Mouse (Mus musculus) MEL (cell line): ENCODE measurements around the gene Trmt61a. TPM values are rescaled to one million over a fixed set of nuclear protein-coding genes. Genes with fewer than 3 reads are reported as not detected.

Experiments
- DNase-seq: peaks from one replicate; pipeline ENCODE4 v3.0.0; 2011; ENCODE audit warnings: low read depth, low spot score
- H3K27ac ChIP-seq: 2 replicates; pipeline ENCODE4 v1.5.1; 2012; ENCODE audit warnings: low read depth, mild to moderate bottlenecking, control low read depth, low read length, moderate library complexity; ENCODE audit not compliant: control insufficient read depth
- H3K27me3 ChIP-seq, 2 experiments: fragments of 150-350 bp in 1 of 2; sonication (generic) in 1 of 2; 2 replicates each; pipeline ENCODE4 v1.6.1; 2012; ENCODE audit warnings: low read length in 2 of 2, mild to moderate bottlenecking in 2 of 2, improper control_type of control experiment in 1 of 2, moderate library complexity in 1 of 2; ENCODE audit not compliant: insufficient read depth in 2 of 2, control insufficient read depth in 1 of 2
- H3K36me3 ChIP-seq, 2 experiments: 2 replicates each; pipeline ENCODE4 v1.6.1; 2012 to 2014; ENCODE audit warnings: low read length in 2 of 2, improper control_type of control experiment in 1 of 2, inconsistent platforms in 1 of 2, mild to moderate bottlenecking in 1 of 2; ENCODE audit not compliant: insufficient read depth in 2 of 2, control insufficient read depth in 1 of 2
- H3K4me1 ChIP-seq, 2 experiments: fragments of 150-350 bp in 1 of 2; sonication (generic) in 1 of 2; 2 replicates each; pipeline ENCODE4 v1.6.1; 2012; ENCODE audit warnings: low read length in 2 of 2, improper control_type of control experiment in 1 of 2, mild to moderate bottlenecking in 1 of 2; ENCODE audit not compliant: insufficient read depth in 2 of 2, control insufficient read depth in 1 of 2
- H3K4me3 ChIP-seq, 2 experiments: fragments of 150-350 bp in 1 of 2; sonication (generic) in 1 of 2; 2 replicates each; pipeline ENCODE4 v1.5.1; 2012; ENCODE audit warnings: low read depth in 2 of 2, low read length in 2 of 2, mild to moderate bottlenecking in 2 of 2, moderate library complexity in 2 of 2, control low read depth in 1 of 2, improper control_type of control experiment in 1 of 2; ENCODE audit not compliant: control insufficient read depth in 1 of 2, insufficient read depth in 1 of 2
- H3K79me2 ChIP-seq: 2 replicates; pipeline ENCODE4 v1.6.1; 2012; ENCODE audit warnings: mild to moderate bottlenecking, low read length, moderate library complexity; ENCODE audit not compliant: control insufficient read depth, poor library complexity, insufficient read depth
- H3K9ac ChIP-seq: 2 replicates; pipeline ENCODE4 v1.6.1; 2012; ENCODE audit warnings: low read depth, mild to moderate bottlenecking, control low read depth, low read length, moderate library complexity; ENCODE audit not compliant: control insufficient read depth, poor library complexity, severe bottlenecking
- H3K9me3 ChIP-seq: fragments of 150-350 bp; sonication (generic); replicated peaks from 2 replicates; pipeline ENCODE4 v1.6.1; 2012; ENCODE audit warnings: mild to moderate bottlenecking, low read length, improper control_type of control experiment, moderate library complexity; ENCODE audit not compliant: insufficient read depth
- BHLHE40 ChIP-seq: IDR thresholded peaks from 2 replicates; pipeline ENCODE4 v1.6.1; 2012; ENCODE audit warnings: low read depth, mild to moderate bottlenecking, inconsistent platforms, low read length, improper control_type of control experiment, borderline replicate concordance
- CHD2 ChIP-seq: IDR thresholded peaks from 2 replicates; pipeline ENCODE4 v1.6.1; 2011; ENCODE audit warnings: low read length, improper control_type of control experiment
- EP300 ChIP-seq, 2 experiments: IDR thresholded peaks; 2 replicates each; pipeline ENCODE4 v1.6.1; 2011; ENCODE audit warnings: improper control_type of control experiment in 2 of 2, low read length in 2 of 2, low read depth in 1 of 2, mild to moderate bottlenecking in 1 of 2
- ETS1 ChIP-seq: IDR thresholded peaks from 2 replicates; pipeline ENCODE4 v1.6.1; 2012; ENCODE audit warnings: low read depth, mild to moderate bottlenecking, inconsistent platforms, low read length, improper control_type of control experiment, moderate library complexity
- GABPA ChIP-seq: IDR thresholded peaks from 2 replicates; pipeline ENCODE4 v1.6.1; 2012; ENCODE audit warnings: low read depth, mild to moderate bottlenecking, inconsistent platforms, low read length, improper control_type of control experiment, moderate library complexity
- GATA1 ChIP-seq: IDR thresholded peaks from 2 replicates; pipeline ENCODE4 v1.6.1; 2011; ENCODE audit warnings: low read depth, low read length, improper control_type of control experiment
- HCFC1 ChIP-seq: IDR thresholded peaks from 2 replicates; pipeline ENCODE4 v1.6.1; 2012; ENCODE audit warnings: low read depth, mild to moderate bottlenecking, inconsistent platforms, low read length, improper control_type of control experiment, moderate library complexity
- KAT2A ChIP-seq: conservative IDR thresholded peaks from 2 replicates; pipeline ENCODE4 v1.6.1; 2012; ENCODE audit warnings: low read depth, low read length, improper control_type of control experiment, inconsistent platforms
- MAX ChIP-seq: IDR thresholded peaks from 2 replicates; pipeline ENCODE4 v1.6.1; 2011; ENCODE audit warnings: low read length, improper control_type of control experiment
- MAZ ChIP-seq: IDR thresholded peaks from 2 replicates; pipeline ENCODE4 v1.6.1; 2012; ENCODE audit warnings: low read depth, mild to moderate bottlenecking, inconsistent platforms, low read length, improper control_type of control experiment
- MEF2A ChIP-seq: IDR thresholded peaks from 2 replicates; pipeline ENCODE4 v1.6.1; 2014; ENCODE audit warnings: low read depth, mild to moderate bottlenecking, inconsistent platforms, low read length, improper control_type of control experiment; ENCODE audit not compliant: poor library complexity, insufficient replicate concordance, severe bottlenecking; ENCODE audit errors: extremely low read depth
- MYC ChIP-seq: IDR thresholded peaks from 2 replicates; pipeline ENCODE4 v1.6.1; 2011; ENCODE audit warnings: low read depth, mild to moderate bottlenecking, low read length, improper control_type of control experiment, moderate library complexity
- NELFE ChIP-seq: IDR thresholded peaks from 2 replicates; pipeline ENCODE4 v1.6.1; 2011; ENCODE audit warnings: low read depth, low read length, improper control_type of control experiment
- POLR2AphosphoS2 ChIP-seq: IDR thresholded peaks from 2 replicates; pipeline ENCODE4 v1.6.1; 2011; ENCODE audit warnings: low read length, improper control_type of control experiment
- RAD21 ChIP-seq: IDR thresholded peaks from 2 replicates; pipeline ENCODE4 v1.6.1; 2011; ENCODE audit warnings: mild to moderate bottlenecking, low read depth, low read length, improper control_type of control experiment
- SMC3 ChIP-seq: IDR thresholded peaks from 2 replicates; pipeline ENCODE4 v1.6.1; 2011; ENCODE audit warnings: low read depth, low read length, improper control_type of control experiment
- TAL1 ChIP-seq: IDR thresholded peaks from 2 replicates; pipeline ENCODE4 v1.6.1; 2012; ENCODE audit warnings: mild to moderate bottlenecking, inconsistent platforms, low read length, moderate library complexity, mixed read lengths
- UBTF ChIP-seq: IDR thresholded peaks from 2 replicates; pipeline ENCODE4 v1.6.1; 2012; ENCODE audit warnings: low read depth, mild to moderate bottlenecking, inconsistent platforms, low read length, improper control_type of control experiment, moderate library complexity, borderline replicate concordance; ENCODE audit not compliant: insufficient read depth
- ZKSCAN1 ChIP-seq: IDR thresholded peaks from 2 replicates; pipeline ENCODE4 v1.6.1; 2012; ENCODE audit warnings: low read depth, mild to moderate bottlenecking, inconsistent platforms, low read length, improper control_type of control experiment, moderate library complexity
- polyA plus RNA-seq, 2 experiments: library from polyadenylated mRNA; stranded (reverse) in 1 of 2; unstranded in 1 of 2; fragments of >175 nt in 1 of 2; fragments of >200 nt in 1 of 2; gene quantifications; 2 replicates each; pipeline versions ENCODE4 v1.2.1 to v1.2.4; 2012; ENCODE audit warnings: low replicate concordance in 2 of 2, low read depth in 1 of 2; ENCODE audit not compliant: insufficient read length in 2 of 2, insufficient read depth in 1 of 2, missing spikeins in 1 of 2
- total RNA-seq: library from RNA; depleted of rRNA; stranded (reverse); fragments of 300-350 nt; gene quantifications from 2 replicates; pipeline ENCODE4 v1.2.3, GENCODE M21; 2012

The Trmt61a gene
- total and polyA plus RNA-seq, 3 experiments, result 41.4 to 77.5 TPM; not detected in 1

DNA sequence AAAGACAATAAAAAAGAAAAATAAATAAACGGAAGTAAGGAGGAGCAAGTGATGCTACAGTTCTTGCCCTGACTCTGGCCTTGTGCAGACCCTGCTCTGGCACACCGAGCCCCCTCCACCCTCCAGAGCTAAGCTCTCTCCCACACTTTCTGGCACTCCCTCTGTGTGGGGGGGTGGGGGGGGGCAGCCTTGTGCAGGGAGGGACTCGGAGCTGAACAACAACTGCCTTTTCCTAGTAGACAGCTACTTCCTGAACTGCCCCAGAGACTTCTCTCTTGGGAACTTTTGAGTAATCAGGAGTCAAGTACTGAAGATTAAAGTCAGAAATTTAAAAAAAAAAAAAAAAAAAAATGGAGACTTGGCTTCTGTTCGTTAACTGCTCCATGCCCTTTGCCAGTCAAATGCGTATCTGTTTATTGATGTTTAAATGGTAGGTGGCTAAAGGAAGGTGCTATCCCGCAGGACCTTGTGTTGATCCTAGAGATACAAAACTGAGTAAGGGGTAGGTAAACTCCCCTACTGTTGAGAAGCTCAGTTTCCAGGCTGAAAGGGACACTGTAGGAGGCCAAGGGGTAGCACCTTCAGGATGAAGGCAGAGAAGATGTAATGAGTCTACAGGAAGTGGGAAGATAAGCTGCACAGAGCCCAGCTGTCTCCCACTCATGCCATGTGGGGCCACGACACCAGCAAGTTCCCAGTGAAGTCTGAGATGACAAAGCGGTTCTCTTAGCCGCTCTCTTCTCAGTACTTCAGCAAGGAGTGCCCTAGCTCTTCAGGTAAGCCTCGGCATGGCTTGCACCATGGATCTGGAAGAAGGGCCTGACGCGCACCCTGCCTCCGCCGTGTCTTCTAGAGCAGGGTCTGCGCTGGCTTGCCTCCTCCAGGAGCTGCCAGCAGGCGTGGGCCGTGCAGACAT, 14.4 kb upstream of the Trmt61a start:
- TF ChIP-seq MAX, result 0 out of 2 replicates have a peak, but pooled peaks have one; percentile 24
- TF ChIP-seq GATA1, result 0 out of 2 replicates have a peak, but pooled peaks have one; percentile 13
- TF ChIP-seq ETS1, result peak; percentile 63
- no peak for TF ChIP-seq GABPA
- no peak for TF ChIP-seq KAT2A
- TF ChIP-seq, all 39 proteins: peak for 3
- no peak overlapping the region for H3K9ac ChIP-seq
- no peaks in the 10 kb centered on the region; the same call in 1 of the 2 replicates for H3K79me2 ChIP-seq
- DNase-seq, result no peak
- H3K4me3 ChIP-seq, result no peak overlapping the region
- H3K9me3 ChIP-seq, result no peaks in the 10 kb centered on the region
- peaks cover 0 to 5% of the 10 kb centered on the region in 2 experiments; a peak in 2 of 4 replicates for H3K4me1 ChIP-seq
- H3K27me3 ChIP-seq, result no peaks in the 10 kb centered on the region
- H3K27ac ChIP-seq, result no peak overlapping the region
- H3K36me3 ChIP-seq, result peaks cover 0 to 6% of the 10 kb centered on the region in 2 experiments; a peak in 2 of 4 replicates

DNA sequence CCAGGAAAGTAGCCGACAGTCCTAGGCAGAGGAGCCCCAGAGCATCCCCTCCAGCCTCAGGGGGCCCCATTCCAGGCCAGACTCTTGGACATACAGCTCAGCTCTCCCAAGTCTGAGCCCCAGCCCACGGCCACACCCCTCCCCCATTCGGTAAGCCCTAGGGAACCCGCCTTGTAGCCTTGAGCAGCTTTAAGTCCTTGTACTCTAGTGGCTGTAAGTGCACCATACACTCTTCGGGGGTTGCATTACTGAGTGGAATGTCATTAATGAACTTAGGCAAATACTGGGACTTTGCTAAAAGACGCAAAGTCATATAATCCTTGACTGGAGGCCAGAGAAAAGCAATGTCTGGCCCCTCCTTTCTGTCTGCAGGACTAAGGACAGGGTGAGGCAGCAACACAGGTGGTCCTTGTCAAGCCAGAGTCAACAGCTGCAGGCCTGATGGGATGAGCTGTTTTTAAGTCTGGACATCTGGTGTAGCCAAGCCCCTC, 13.7 kb upstream of the Trmt61a start:
- Histone ChIP-seq H3K36me3 (peaks cover 0 to 6% of the 10 kb centered on the region in 2 experiments; a peak in 2 of 4 replicates), H3K79me2 (no peaks in the 10 kb centered on the region; the same call in 1 of the 2 replicates), H3K27ac (no peak overlapping the region), H3K9me3 (no peaks in the 10 kb centered on the region), H3K4me1 (peaks cover 0 to 5% of the 10 kb centered on the region in 2 experiments; a peak in 2 of 4 replicates), H3K9ac (no peak overlapping the region), H3K4me3 (no peak overlapping the region), H3K27me3 (no peaks in the 10 kb centered on the region)
- DNase-seq, result no peak
- TF ChIP-seq ZKSCAN1 (no peak), UBTF (no peak), EP300 (IDR thresholded peaks at IDR 0.05; ENCODE audit: low read depth in 1 of 2, low read length in 2 of 2) (no peak), NELFE (no peak), TAL1 (no peak), CHD2 (no peak), HCFC1 (no peak), MAZ (no peak), MEF2A (no peak), MYC (no peak), ETS1 (no peak), BHLHE40 (no peak), RAD21 (no peak), POLR2AphosphoS2 (no peak), SMC3 (no peak)
